Mouse (Mus musculus): ENCODE results near the gene Coq8a. TPM values are rescaled to one million over a fixed set of nuclear protein-coding genes. Genes with fewer than 3 reads are reported as not detected.

The Coq8a gene
- polyA plus RNA-seq, 1 experiment = 179 TPM

GRCm38 (mm10) chr1:180199715-180200050 lies 281 bp upstream of the Coq8a start:
- no peak overlapping the region for H3K27ac ChIP-seq (ENCODE audit: insufficient read depth, low read depth, low read length)
- no peak overlapping the region for H3K4me3 ChIP-seq (ENCODE audit: insufficient read depth, low read depth, low read length)
- DNase-seq = no peak
- H3K27me3 ChIP-seq (replicated peaks; ENCODE audit: control insufficient read depth, insufficient read depth, low read length) = no peaks in the 10 kb centered on the region
- WGBS = 51% methylated on average over 4 of the region's 4 CpGs
- H3K36me3 ChIP-seq (ENCODE audit: control insufficient read depth, insufficient read depth, low read length) = no peaks in the 10 kb centered on the region
- peaks cover 10% of the 10 kb centered on the region for H3K4me1 ChIP-seq (ENCODE audit: control insufficient read depth, insufficient read depth, low read length)
- TF ChIP-seq CTCF (conservative IDR thresholded peaks at IDR 0.05; ENCODE audit: insufficient read depth, insufficient read length, low read depth, low read length) (no peak), POLR2A (IDR thresholded peaks at IDR 0.05; ENCODE audit: low read depth, low read length) (no peak)

- 87% methylated on average over 3 of the region's 3 CpGs for WGBS
- peaks cover 19% of the 10 kb centered on the region for H3K4me1 ChIP-seq (ENCODE audit: control insufficient read depth, insufficient read depth, low read length)
- H3K4me3 ChIP-seq (ENCODE audit: insufficient read depth, low read depth, low read length) = no peak overlapping the region
- no peak overlapping the region for H3K27ac ChIP-seq (ENCODE audit: insufficient read depth, low read depth, low read length)
- H3K36me3 ChIP-seq (ENCODE audit: control insufficient read depth, insufficient read depth, low read length) = no peaks in the 10 kb centered on the region
- DNase-seq = no peak
- TF ChIP-seq CTCF (conservative IDR thresholded peaks at IDR 0.05; ENCODE audit: insufficient read depth, insufficient read length, low read depth, low read length) (no peak), POLR2A (IDR thresholded peaks at IDR 0.05; ENCODE audit: low read depth, low read length) (no peak)
- H3K27me3 ChIP-seq (replicated peaks; ENCODE audit: control insufficient read depth, insufficient read depth, low read length) = no peaks in the 10 kb centered on the region
These were observed 1.4 kb downstream of the Coq8a start for GRCm38 (mm10) chr1:180197956-180198355.

GRCm38 (mm10) chr1:180196508-180196907 lies 2.9 kb downstream of the Coq8a start:
- Histone ChIP-seq H3K27ac (ENCODE audit: insufficient read depth, low read depth, low read length) (peak overlapping the region; percentile 63), H3K36me3 (ENCODE audit: control insufficient read depth, insufficient read depth, low read length) (no peaks in the 10 kb centered on the region), H3K4me3 (ENCODE audit: insufficient read depth, low read depth, low read length) (no peak overlapping the region), H3K27me3 (replicated peaks; ENCODE audit: control insufficient read depth, insufficient read depth, low read length) (no peaks in the 10 kb centered on the region), H3K4me1 (ENCODE audit: control insufficient read depth, insufficient read depth, low read length) (peaks cover 29% of the 10 kb centered on the region)
- WGBS = 75% methylated on average over 9 of the region's 9 CpGs
- peak; percentile 90 for DNase-seq
- no peak for TF ChIP-seq CTCF (conservative IDR thresholded peaks at IDR 0.05; ENCODE audit: insufficient read depth, insufficient read length, low read depth, low read length)
- no peak for TF ChIP-seq POLR2A (IDR thresholded peaks at IDR 0.05; ENCODE audit: low read depth, low read length)

GRCm38 (mm10) chr1:180195703-180196381 lies 3.6 kb downstream of the Coq8a start:
- DNase-seq = peak; percentile 99
- peak overlapping the region; percentile 77 for H3K27ac ChIP-seq (ENCODE audit: insufficient read depth, low read depth, low read length)
- H3K27me3 ChIP-seq (replicated peaks; ENCODE audit: control insufficient read depth, insufficient read depth, low read length) = no peaks in the 10 kb centered on the region
- WGBS = under 1% methylated on average over 57 of the region's 57 CpGs
- H3K36me3 ChIP-seq (ENCODE audit: control insufficient read depth, insufficient read depth, low read length) = no peaks in the 10 kb centered on the region
- TF ChIP-seq CTCF (conservative IDR thresholded peaks at IDR 0.05; ENCODE audit: insufficient read depth, insufficient read length, low read depth, low read length) = no peak
- TF ChIP-seq POLR2A (IDR thresholded peaks at IDR 0.05; ENCODE audit: low read depth, low read length) = peak; percentile 61
- H3K4me1 ChIP-seq (ENCODE audit: control insufficient read depth, insufficient read depth, low read length) = peaks cover 34% of the 10 kb centered on the region
- H3K4me3 ChIP-seq (ENCODE audit: insufficient read depth, low read depth, low read length) = peak overlapping the region; percentile 83

- no peaks in the 10 kb centered on the region for H3K27me3 ChIP-seq (replicated peaks; ENCODE audit: control insufficient read depth, insufficient read depth, low read length)
- WGBS = 12% methylated on average over 9 of the region's 9 CpGs
- DNase-seq = peak; percentile 90
- TF ChIP-seq POLR2A (IDR thresholded peaks at IDR 0.05; ENCODE audit: low read depth, low read length) = no peak
- TF ChIP-seq CTCF (conservative IDR thresholded peaks at IDR 0.05; ENCODE audit: insufficient read depth, insufficient read length, low read depth, low read length) = no peak
- H3K4me1 ChIP-seq (ENCODE audit: control insufficient read depth, insufficient read depth, low read length) = peaks cover 36% of the 10 kb centered on the region
- no peaks in the 10 kb centered on the region for H3K36me3 ChIP-seq (ENCODE audit: control insufficient read depth, insufficient read depth, low read length)
- peak overlapping the region; percentile 83 for H3K4me3 ChIP-seq (ENCODE audit: insufficient read depth, low read depth, low read length)
- peak overlapping the region; percentile 77 for H3K27ac ChIP-seq (ENCODE audit: insufficient read depth, low read depth, low read length)
These were observed 4.5 kb downstream of the Coq8a start for GRCm38 (mm10) chr1:180194781-180195471.

GRCm38 (mm10) chr1:180194048-180194447 lies 5.4 kb downstream of the Coq8a start:
- Histone ChIP-seq H3K36me3 (ENCODE audit: control insufficient read depth, insufficient read depth, low read length) (no peaks in the 10 kb centered on the region), H3K4me3 (ENCODE audit: insufficient read depth, low read depth, low read length) (peak overlapping the region; percentile 83)
- whole genome bisulfite sequencing = 76% methylated on average over 9 of the region's 9 CpGs

GRCm38 (mm10) chr1:180193391-180193935 lies 5.9 kb downstream of the Coq8a start:
- WGBS = 62% methylated on average over 8 of the region's 8 CpGs
- Histone ChIP-seq H3K36me3 (ENCODE audit: control insufficient read depth, insufficient read depth, low read length) (no peaks in the 10 kb centered on the region), H3K27ac (ENCODE audit: insufficient read depth, low read depth, low read length) (no peak overlapping the region), H3K4me1 (ENCODE audit: control insufficient read depth, insufficient read depth, low read length) (peaks cover 41% of the 10 kb centered on the region), H3K27me3 (replicated peaks; ENCODE audit: control insufficient read depth, insufficient read depth, low read length) (no peaks in the 10 kb centered on the region), H3K4me3 (ENCODE audit: insufficient read depth, low read depth, low read length) (no peak overlapping the region)
- no peak for DNase-seq
- no peak for TF ChIP-seq POLR2A (IDR thresholded peaks at IDR 0.05; ENCODE audit: low read depth, low read length)
- TF ChIP-seq CTCF (conservative IDR thresholded peaks at IDR 0.05; ENCODE audit: insufficient read depth, insufficient read length, low read depth, low read length) = no peak

More at GRCm38 (mm10) chr1:180194048-180194447, 5.4 kb downstream of the Coq8a start:
- Histone ChIP-seq H3K4me1 (ENCODE audit: control insufficient read depth, insufficient read depth, low read length) (peaks cover 38% of the 10 kb centered on the region), H3K27me3 (replicated peaks; ENCODE audit: control insufficient read depth, insufficient read depth, low read length) (no peaks in the 10 kb centered on the region), H3K27ac (ENCODE audit: insufficient read depth, low read depth, low read length) (peak overlapping the region; percentile 68; the same call in 1 of the 2 replicates)
- DNase-seq = no peak
- TF ChIP-seq CTCF (conservative IDR thresholded peaks at IDR 0.05; ENCODE audit: insufficient read depth, insufficient read length, low read depth, low read length) (no peak), POLR2A (IDR thresholded peaks at IDR 0.05; ENCODE audit: low read depth, low read length) (no peak)
